Mouse (Mus musculus): ENCODE data around the gene Ubac2.

DNA sequence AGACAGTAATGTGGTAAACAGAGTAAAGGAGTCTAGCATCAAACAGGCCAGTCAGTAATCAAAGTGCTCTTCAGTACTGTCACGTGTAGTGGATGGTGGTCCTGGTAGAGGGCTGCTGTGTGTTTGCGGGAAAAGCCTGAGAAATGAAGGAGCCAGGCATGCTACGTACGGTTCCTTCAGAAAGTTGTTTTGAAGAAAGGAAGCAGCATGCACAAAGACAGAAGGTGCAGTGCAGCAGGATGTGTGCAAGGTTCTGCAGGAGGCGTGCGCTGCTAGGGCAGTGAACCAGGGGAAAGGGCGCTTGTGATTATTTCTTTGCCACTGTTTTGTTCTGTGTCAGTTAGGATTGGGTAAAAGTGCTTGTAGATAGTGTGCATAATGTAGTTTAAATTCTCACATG is 2.8 kb downstream of the Ubac2 start:
- TF ChIP-seq POLR2A (IDR thresholded peaks at IDR 0.05; ENCODE audit: borderline replicate concordance, low read depth, low read length) (no peak), CTCF (IDR thresholded peaks at IDR 0.05; ENCODE audit: low read depth, low read length) (no peak)
